Mouse (Mus musculus) brain, adult 2 months (tissue): ENCODE results near the gene Gpr39.

ENCODE experiments used
- DNase-seq: peaks from one replicate; pipeline ENCODE4 v3.0.0; 2011; ENCODE audit warnings: low read depth, low spot score

Gene Gpr39

GRCm38 (mm10) chr1:125808426-125808825 lies 131.6 kb downstream of the Gpr39 start:
- peak; percentile 47 for DNase-seq

GRCm38 (mm10) chr1:125813141-125813782 lies 136.5 kb downstream of the Gpr39 start:
- no peak for DNase-seq

DNA sequence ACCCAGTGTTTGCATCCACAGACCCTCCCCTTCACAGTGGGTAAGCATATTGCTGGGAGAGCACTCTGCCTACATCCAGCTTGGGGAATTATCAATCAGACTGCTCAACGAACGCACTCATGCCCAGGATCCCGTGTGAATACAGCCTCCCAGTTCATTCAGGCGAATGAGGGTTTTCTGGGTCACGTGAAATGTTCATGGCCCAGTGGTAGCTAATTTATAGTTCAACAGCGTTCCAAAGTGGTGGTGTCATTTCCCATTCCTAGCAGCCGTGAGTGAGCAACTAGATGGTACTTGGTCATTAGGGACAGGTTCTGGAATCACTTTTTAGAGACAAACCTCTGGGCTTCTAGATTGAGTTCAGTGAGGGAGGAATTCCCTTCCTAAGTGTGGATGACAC lies 144.3 kb downstream of the Gpr39 start:
- no peak for DNase-seq

- peak; percentile 36 for DNase-seq
These were observed 146.8 kb downstream of the Gpr39 start for GRCm38 (mm10) chr1:125823611-125824010.

DNA sequence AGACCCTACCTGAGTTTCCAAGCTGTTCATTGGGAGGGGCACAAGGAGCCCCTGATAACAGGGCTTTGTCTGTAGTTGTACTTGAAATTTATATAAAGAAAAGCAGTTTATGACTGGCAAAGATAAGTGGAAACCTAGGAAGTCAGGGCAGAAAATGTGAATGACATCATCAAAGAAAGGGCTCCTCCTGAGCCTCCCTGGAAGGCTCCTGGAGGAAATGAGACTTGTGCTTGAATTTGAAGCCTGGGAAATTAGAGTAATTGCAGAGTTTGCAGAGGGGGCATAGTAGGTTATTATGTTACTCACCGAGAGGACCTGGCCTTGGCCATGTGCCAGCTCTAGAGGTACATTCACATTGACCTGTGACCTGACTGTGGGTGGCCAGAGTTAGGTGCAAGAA lies 160.7 kb downstream of the Gpr39 start:
- no peak for DNase-seq

GRCm38 (mm10) chr1:125839746-125840392 lies 163.1 kb downstream of the Gpr39 start:
- peak; percentile 82 for DNase-seq

DNA sequence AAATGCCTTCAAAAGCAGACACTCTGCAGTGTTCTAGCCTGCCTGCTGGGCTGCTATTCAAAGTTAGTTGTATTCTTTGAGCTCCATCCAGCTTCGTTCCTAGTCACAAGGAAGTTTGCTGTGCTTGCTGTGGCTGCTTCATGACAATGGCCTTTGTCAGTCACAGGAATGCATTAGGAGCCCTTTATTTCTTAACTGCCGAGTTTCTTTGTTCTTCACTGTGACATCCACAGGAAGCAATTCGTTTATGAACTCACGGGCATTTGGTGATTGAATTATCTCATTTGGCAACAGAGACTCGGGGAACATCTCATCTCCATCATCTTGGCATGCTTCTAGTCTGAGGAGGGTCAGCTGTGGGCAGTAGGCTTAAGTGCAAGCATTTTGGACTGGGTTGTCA lies 177.9 kb downstream of the Gpr39 start:
- peak; percentile 19 for DNase-seq

GRCm38 (mm10) chr1:125858631-125859030 lies 181.8 kb downstream of the Gpr39 start:
- DNase-seq = peak; percentile 71

DNA sequence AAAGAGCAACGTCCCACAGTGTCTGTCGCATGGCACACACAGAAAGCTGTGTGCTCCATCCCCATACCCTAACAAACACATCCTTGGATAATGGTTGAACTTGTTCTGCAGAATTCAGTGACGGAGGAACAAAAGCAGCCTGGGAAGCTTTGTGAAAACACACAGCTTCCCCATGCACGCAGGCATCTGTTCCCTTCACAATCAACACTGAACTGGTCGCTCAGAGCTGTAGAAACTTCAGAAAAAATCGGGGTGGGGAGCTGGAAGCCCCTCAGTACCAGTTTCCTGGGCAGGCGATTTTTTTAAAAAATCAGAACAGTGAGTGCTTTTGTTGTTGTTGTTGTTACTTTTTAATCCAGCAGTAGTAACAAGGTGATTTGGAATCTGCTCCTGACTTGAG lies 193.3 kb downstream of the Gpr39 start:
- DNase-seq = no peak

- DNase-seq = no peak
These were observed 216.4 kb downstream of the Gpr39 start for GRCm38 (mm10) chr1:125893158-125893557.

DNA sequence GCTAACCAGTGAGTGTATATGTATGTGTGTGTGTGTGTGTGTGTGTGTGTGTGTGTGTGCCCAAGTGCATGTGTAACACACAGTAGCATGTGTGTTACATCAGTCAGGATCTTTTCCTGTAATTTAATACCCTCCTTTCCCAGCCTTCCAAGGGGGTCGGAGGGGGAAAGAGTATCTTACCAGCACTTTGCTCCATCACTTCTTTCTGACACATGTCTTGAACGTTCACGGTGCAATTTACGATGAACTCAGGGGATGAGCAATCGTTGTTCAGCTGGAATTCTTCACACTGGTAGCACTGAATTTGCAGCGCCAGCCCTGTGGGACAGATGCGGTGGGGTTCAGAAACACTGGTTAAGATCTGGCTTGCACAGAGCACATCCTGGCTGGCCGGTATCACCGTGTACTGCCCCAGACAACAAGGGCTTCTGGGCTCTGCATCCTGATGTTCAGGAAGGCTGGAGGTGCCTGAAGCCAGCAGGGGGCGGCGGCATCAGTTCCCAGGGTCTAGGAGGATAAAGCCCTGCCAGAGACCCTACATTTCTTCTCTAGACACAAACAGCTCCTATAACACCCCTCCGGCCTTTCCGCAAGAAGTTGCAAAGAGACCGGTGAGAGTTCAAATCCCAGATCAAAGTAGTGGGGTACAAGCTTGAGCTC lies 233.5 kb downstream of the Gpr39 start:
- DNase-seq = peak; percentile 24

- no peak for DNase-seq
These were observed 234.1 kb downstream of the Gpr39 start for GRCm38 (mm10) chr1:125910871-125911265.

DNA sequence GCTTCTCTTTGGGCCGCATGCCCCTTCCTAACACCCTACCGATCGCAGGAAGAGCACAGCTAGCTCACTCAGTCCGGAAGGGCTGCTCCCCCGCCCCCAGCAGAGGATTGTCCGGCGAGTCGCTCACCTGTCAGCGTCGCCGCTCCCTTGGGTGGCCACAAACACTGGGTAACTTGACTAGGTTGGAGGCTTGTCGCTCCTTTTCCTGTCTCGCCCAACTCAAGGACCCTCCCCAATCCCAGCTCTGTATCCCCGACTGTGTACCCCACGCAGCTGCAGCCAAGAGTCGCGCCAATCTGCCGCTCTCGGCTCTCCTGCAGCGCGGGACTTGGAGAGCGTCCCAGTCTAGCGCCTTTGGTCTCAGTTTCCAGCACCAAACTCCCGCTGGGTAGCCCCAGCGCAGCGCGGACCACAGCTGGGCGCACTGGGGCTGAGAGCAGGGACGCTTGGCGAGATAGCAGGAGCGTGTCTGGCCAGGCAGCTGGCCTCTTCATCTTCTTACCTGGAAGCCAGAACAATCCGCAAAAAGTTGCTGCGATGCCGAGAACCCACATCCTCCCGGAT lies 234.6 kb downstream of the Gpr39 start:
- peak; percentile 47 for DNase-seq

DNA sequence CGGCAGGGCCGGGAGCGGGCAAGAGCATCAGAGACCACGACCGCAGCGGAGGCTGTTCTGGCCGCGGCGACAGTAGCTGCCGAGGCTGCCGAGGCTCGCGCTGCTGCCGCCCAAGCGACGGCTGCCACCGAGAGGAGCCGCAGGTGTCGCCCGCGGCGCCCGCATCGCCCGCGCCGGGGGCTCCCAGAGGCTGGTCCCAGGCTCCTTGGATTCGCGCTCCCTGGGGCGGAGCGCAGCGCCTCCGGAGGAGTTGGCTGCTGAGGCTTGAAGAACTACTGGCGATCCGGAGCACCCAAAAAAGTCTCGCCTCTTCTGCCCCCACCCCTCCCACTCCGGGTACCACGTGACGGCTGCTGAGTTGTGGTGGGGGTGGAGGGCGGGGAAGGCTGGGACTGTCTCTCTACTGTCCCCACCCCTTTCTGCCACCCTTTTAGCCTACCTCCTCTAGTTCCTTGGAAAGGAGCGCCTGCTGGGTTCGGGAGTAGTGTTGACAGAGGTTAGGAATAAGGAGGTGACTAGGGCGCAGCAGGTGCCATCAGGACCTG lies 235.2 kb downstream of the Gpr39 start:
- peak; percentile 74 for DNase-seq

GRCm38 (mm10) chr1:125912601-125913600 lies 236.1 kb downstream of the Gpr39 start, which contains the start of gene Lypd1:
TSS of gene Lypd1 (minus strand) at chr1:125913101.
- no peak for DNase-seq

GRCm38 (mm10) chr1:125920696-125921095 lies 243.9 kb downstream of the Gpr39 start:
- no peak for DNase-seq

DNA sequence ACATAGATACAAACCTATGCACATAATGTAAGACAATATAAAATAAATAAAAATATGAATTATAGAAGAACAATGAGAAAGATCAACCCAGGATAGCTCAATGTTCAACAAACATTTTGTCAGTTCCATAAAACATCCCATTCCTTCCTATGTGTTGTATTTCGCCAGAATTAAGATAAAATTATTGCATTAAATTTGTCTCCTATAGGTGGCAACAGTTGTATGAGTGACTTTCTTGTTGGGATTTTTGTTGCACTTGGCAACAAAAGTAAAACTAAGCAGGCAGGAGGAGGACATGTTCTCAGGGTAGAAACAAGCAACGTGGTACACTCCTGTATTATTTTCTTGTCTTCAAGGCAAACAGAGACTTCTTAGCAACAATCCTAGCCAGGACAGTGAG lies 246.3 kb downstream of the Gpr39 start:
- DNase-seq = peak; percentile 21
